Mouse (Mus musculus) heart, adult 2 months (tissue): ENCODE data around the gene 4930469K13Rik.

Source experiments
- CTCF ChIP-seq: fragments of 200-600 bp; IDR thresholded peaks from 2 replicates; pipeline ENCODE4 v1.8.1; 2022; ENCODE audit warnings: antibody characterized with exemption, mild to moderate bottlenecking, moderate library complexity
- POLR2A ChIP-seq: fragments of 200-500 bp; IDR thresholded peaks from 2 replicates; pipeline ENCODE4 v1.6.1; 2011; ENCODE audit warnings: mild to moderate bottlenecking, low read depth, low read length, control low read depth; ENCODE audit not compliant: insufficient read depth

DNA sequence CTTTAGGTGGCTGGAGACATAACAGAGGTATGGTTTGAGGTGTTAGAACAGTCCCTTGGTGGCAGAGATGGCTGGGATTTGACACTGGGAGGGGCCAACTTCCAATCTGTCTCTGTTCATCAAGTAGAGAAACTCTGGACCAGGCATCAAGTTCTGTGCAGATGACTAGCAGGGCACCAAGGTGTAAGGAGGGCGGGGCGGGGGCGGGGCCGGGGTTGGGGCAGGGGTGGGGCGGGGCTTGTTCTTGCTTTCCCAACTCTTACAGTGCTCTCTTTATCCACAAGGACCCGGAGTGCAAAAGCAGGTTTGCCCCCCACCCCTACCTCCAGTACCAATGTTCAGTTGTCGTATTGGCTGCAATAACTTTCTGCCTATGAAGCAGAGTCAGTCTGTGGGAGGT, 136.2 kb downstream of the 4930469K13Rik start:
- no peak for TF ChIP-seq POLR2A
- no peak for TF ChIP-seq CTCF
